Mouse (Mus musculus) forebrain, embryonic 16.5 days (tissue): ENCODE results near the gene Lif. TPM values are rescaled to one million over a fixed set of nuclear protein-coding genes. Genes with fewer than 3 reads are reported as not detected.

Source experiments
- ATAC-seq: fragments of 200-750 bp; cut with Nextera tagmentation; 2 replicates; pipeline ENCODE4 v1.8.0; 2017; ENCODE audit warnings: mild to moderate bottlenecking, moderate library complexity
- H3K27ac ChIP-seq: fragments of 300-500 bp; sonication (generic); 2 replicates; pipeline ENCODE4 v1.5.1; 2014; ENCODE audit warnings: low read length, control low read depth
- H3K27me3 ChIP-seq: fragments of 300-500 bp; sonication (generic); replicated peaks from 2 replicates; pipeline ENCODE4 v1.6.1; 2014; ENCODE audit warnings: low read length; ENCODE audit not compliant: control insufficient read depth, insufficient read depth
- H3K36me3 ChIP-seq: fragments of 300-500 bp; sonication (generic); 2 replicates; pipeline ENCODE4 v1.6.1; 2014; ENCODE audit not compliant: control insufficient read depth, insufficient read depth
- H3K4me1 ChIP-seq: fragments of 300-500 bp; sonication (generic); replicated peaks from 2 replicates; pipeline ENCODE4 v1.6.1; 2014; ENCODE audit warnings: low read length; ENCODE audit not compliant: control insufficient read depth, insufficient read depth
- H3K4me2 ChIP-seq: fragments of 300-500 bp; sonication (generic); 2 replicates; pipeline ENCODE4 v1.6.1; 2014; ENCODE audit warnings: mild to moderate bottlenecking, low read length, control low read depth
- H3K4me3 ChIP-seq: fragments of 300-500 bp; sonication (generic); replicated peaks from 2 replicates; pipeline ENCODE4 v1.5.1; 2014; ENCODE audit warnings: mild to moderate bottlenecking, low read length, control low read depth
- H3K9ac ChIP-seq: fragments of 300-500 bp; sonication (generic); replicated peaks from 2 replicates; pipeline ENCODE4 v1.6.1; 2014; ENCODE audit warnings: low read depth, low read length, control low read depth
- H3K9me3 ChIP-seq: fragments of 300-500 bp; sonication (generic); 2 replicates; pipeline ENCODE4 v1.6.1; 2016; ENCODE audit warnings: low read length; ENCODE audit not compliant: control insufficient read depth
- WGBS: fragments of 180-500 bp; shearing (Covaris S2); extraction: QIAGEN DNeasy Blood & Tissue Kit; methylation state at CpG from one replicate; pipeline ENCODE4 v1.1.7; 2014; 5-methylcytosine and 5-hydroxymethylcytosine counted together
- polyA plus RNA-seq: library from polyadenylated mRNA; unstranded; fragments of >200 nt; fragmentation: Nextera tagmentation; extraction: Ambion mirVana; gene quantifications from 2 replicates; pipeline ENCODE4 v1.2.1, GENCODE M21; 2015

Gene Lif
- polyA plus RNA-seq, 1 experiment from 2014 or later = 0.05 TPM

DNA sequence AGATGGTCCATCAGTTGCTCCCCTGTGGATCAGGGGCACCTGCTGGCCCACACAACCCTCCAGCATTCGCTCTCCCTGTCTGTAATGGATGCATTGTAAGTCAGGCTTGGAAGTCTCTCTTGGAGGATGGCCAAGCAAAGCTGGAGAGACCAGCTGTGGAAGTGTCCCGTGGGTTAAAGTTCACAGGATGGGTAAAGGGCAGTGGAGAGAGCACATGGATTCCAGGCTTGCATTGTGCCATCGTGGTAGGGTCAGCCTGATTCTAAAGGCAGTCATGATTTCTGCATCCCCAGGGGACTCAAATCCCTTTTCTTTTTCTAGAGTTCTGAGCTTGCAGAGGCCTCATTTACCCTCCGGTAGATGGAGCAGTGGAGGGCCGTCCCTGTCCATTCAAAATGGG is 399 bp downstream of the Lif start:
- Histone ChIP-seq H3K36me3 (no peaks in the 10 kb centered on the region), H3K27ac (no peak overlapping the region), H3K4me3 (no peak overlapping the region), H3K4me2 (no peak overlapping the region), H3K4me1 (peaks cover 18% of the 10 kb centered on the region), H3K9ac (no peak overlapping the region), H3K27me3 (no peaks in the 10 kb centered on the region), H3K9me3 (no peaks in the 10 kb centered on the region)
- ATAC-seq = no peak
- WGBS = 53% methylated on average over 5 of the region's 5 CpGs

GRCm38 (mm10) chr11:4258657-4259082 is 1.3 kb downstream of the Lif start:
- Histone ChIP-seq H3K27ac (no peak overlapping the region), H3K4me2 (peak overlapping the region; percentile 40), H3K4me1 (peaks cover 18% of the 10 kb centered on the region), H3K36me3 (no peaks in the 10 kb centered on the region), H3K27me3 (no peaks in the 10 kb centered on the region), H3K9me3 (no peaks in the 10 kb centered on the region), H3K9ac (no peak overlapping the region), H3K4me3 (no peak overlapping the region)
- ATAC-seq = peak; percentile 58
- WGBS = under 1% methylated on average over 7 of the region's 7 CpGs

GRCm38 (mm10) chr11:4260463-4261187 is 3.3 kb downstream of the Lif start:
- Histone ChIP-seq H3K4me3 (no peak overlapping the region), H3K9me3 (no peaks in the 10 kb centered on the region), H3K36me3 (no peaks in the 10 kb centered on the region), H3K27me3 (peaks cover 11% of the 10 kb centered on the region), H3K4me2 (peak overlapping the region; percentile 24), H3K9ac (no peak overlapping the region), H3K27ac (no peak overlapping the region), H3K4me1 (peaks cover 18% of the 10 kb centered on the region)
- 23% methylated on average over 14 of the region's 14 CpGs for WGBS
- peak; percentile 32 for ATAC-seq

DNA sequence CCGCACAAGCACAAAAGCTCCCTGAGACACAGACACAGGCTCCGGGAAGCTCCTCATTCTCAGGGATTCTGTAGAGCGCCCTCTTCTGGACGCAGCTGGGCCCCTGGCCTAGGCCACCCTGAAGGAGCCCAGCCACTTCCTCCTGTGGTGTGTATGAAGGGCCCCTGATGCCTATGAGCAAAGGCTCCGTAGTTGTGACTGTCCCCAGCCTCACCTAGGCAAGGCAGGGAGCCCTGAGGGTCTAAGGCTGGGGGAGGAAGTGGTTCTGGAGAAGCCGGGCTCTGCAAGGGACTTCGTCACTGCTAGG is 3.8 kb downstream of the Lif start:
- WGBS = 39% methylated on average over 7 of the region's 7 CpGs
- ATAC-seq = no peak
- Histone ChIP-seq H3K9me3 (no peaks in the 10 kb centered on the region), H3K4me1 (peaks cover 20% of the 10 kb centered on the region), H3K4me2 (no peak overlapping the region), H3K9ac (no peak overlapping the region), H3K27ac (no peak overlapping the region), H3K4me3 (no peak overlapping the region), H3K36me3 (no peaks in the 10 kb centered on the region), H3K27me3 (peaks cover 16% of the 10 kb centered on the region)

DNA sequence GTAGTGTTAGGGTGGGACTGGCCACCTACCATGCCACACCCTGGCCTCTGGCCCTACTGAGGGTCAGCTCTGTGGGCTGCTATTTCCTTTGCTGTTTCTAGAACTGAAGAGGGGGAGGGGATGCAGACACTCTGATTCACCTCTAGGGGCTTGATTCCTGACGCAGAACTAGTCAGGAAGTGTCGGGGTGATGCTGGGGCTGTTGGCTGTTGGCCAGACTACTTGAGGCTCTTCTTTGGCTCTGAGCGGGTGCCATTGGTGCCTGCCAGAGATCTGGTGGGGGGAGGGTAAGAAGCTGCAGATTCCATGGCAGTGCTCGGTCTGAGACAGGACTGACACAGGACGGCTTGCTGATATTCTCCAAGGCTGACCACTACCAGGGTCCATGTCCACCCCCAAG is 4.6 kb downstream of the Lif start:
- Histone ChIP-seq H3K9me3 (no peaks in the 10 kb centered on the region), H3K4me3 (no peak overlapping the region), H3K36me3 (no peaks in the 10 kb centered on the region), H3K27ac (no peak overlapping the region), H3K4me1 (peaks cover 26% of the 10 kb centered on the region), H3K4me2 (no peak overlapping the region), H3K27me3 (peaks cover 19% of the 10 kb centered on the region), H3K9ac (no peak overlapping the region)
- peak; percentile 44 for ATAC-seq
- 8% methylated on average over 5 of the region's 5 CpGs for WGBS

- Histone ChIP-seq H3K4me1 (peaks cover 29% of the 10 kb centered on the region), H3K4me2 (no peak overlapping the region), H3K36me3 (no peaks in the 10 kb centered on the region), H3K9ac (no peak overlapping the region), H3K27ac (no peak overlapping the region), H3K9me3 (no peaks in the 10 kb centered on the region), H3K27me3 (peaks cover 26% of the 10 kb centered on the region), H3K4me3 (no peak overlapping the region)
- ATAC-seq = no peak
- 18% methylated on average over 5 of the region's 7 CpGs for WGBS
Observed at GRCm38 (mm10) chr11:4262847-4263246, 5.5 kb downstream of the Lif start.

DNA sequence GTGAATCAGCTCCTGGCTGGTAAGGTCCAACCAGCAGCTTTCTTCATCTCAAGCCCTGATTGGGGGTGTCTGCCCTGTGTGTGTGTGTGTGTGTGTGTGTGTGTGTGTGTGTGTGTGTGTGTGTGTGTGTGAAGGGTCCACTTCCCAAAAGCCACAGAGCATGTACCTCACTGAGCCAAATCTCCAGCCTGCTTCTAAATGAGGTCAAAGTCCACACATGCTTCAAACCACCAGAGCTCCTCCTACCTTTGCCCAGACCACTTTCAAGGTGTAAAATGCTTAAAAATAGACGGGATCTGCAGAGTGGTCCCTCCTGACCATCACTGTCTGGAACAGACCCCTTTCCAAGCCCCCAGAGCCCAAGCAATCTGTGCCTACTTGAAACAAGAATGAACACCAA is 5.9 kb downstream of the Lif start:
- H3K36me3 ChIP-seq = no peaks in the 10 kb centered on the region
- H3K27me3 ChIP-seq = peaks cover 31% of the 10 kb centered on the region
- no peak overlapping the region for H3K4me3 ChIP-seq
- no peak overlapping the region for H3K9ac ChIP-seq
- H3K4me1 ChIP-seq = peaks cover 29% of the 10 kb centered on the region
- H3K9me3 ChIP-seq = no peaks in the 10 kb centered on the region
- 44% methylated on average over 1 of the region's 1 CpGs for WGBS
- no peak overlapping the region for H3K27ac ChIP-seq
- no peak for ATAC-seq
- no peak overlapping the region for H3K4me2 ChIP-seq

GRCm38 (mm10) chr11:4264066-4264465 is 6.7 kb downstream of the Lif start:
- H3K4me3 ChIP-seq = no peak overlapping the region
- WGBS = 78% methylated on average over 7 of the region's 7 CpGs
- H3K27me3 ChIP-seq = peaks cover 34% of the 10 kb centered on the region
- no peak for ATAC-seq
- no peak overlapping the region for H3K9ac ChIP-seq
- H3K4me1 ChIP-seq = peaks cover 26% of the 10 kb centered on the region
- H3K9me3 ChIP-seq = no peaks in the 10 kb centered on the region
- no peak overlapping the region for H3K4me2 ChIP-seq
- H3K36me3 ChIP-seq = no peaks in the 10 kb centered on the region
- no peak overlapping the region for H3K27ac ChIP-seq

GRCm38 (mm10) chr11:4266271-4267201 is 9.2 kb downstream of the Lif start:
- Histone ChIP-seq H3K36me3 (no peaks in the 10 kb centered on the region), H3K27me3 (peaks cover 34% of the 10 kb centered on the region), H3K27ac (no peak overlapping the region), H3K4me1 (peaks cover 18% of the 10 kb centered on the region), H3K4me3 (peak overlapping the region; percentile 51), H3K9ac (peak overlapping the region; percentile 55), H3K4me2 (peak overlapping the region; percentile 92), H3K9me3 (no peaks in the 10 kb centered on the region)
- ATAC-seq = peak; percentile 41; the same call in 1 of the 2 replicates
- under 1% methylated on average over 57 of the region's 61 CpGs for WGBS
